Mouse (Mus musculus) small intestine, adult 2 months (tissue): ENCODE results near the gene Slc9a7. TPM values are rescaled to one million over a fixed set of nuclear protein-coding genes. Genes with fewer than 3 reads are reported as not detected.
A peak's percentile ranks its signal among the peaks of the same experiment; 100 is the strongest.

ENCODE experiments used
- H3K27ac ChIP-seq: fragments of 200-500 bp; 2 replicates; pipeline ENCODE4 v1.5.1; 2012; ENCODE audit warnings: low read depth, low read length, control low read depth, inconsistent platforms; ENCODE audit not compliant: insufficient read depth
- H3K27me3 ChIP-seq: fragments of 200-500 bp; 2 replicates; pipeline ENCODE4 v1.6.1; 2012; ENCODE audit warnings: mild to moderate bottlenecking, moderate library complexity, low read length, inconsistent platforms; ENCODE audit not compliant: control insufficient read depth, insufficient read depth
- H3K36me3 ChIP-seq: fragments of 200-500 bp; 2 replicates; pipeline ENCODE4 v1.6.1; 2012; ENCODE audit warnings: mild to moderate bottlenecking, low read length, control low read depth, inconsistent platforms; ENCODE audit not compliant: control insufficient read depth, insufficient read depth
- H3K4me1 ChIP-seq: fragments of 200-500 bp; 2 replicates; pipeline ENCODE4 v1.6.1; 2012; ENCODE audit warnings: low read length, inconsistent platforms, mixed read lengths; ENCODE audit not compliant: control insufficient read depth, insufficient read depth, insufficient read length
- H3K4me3 ChIP-seq: fragments of 200-500 bp; 2 replicates; pipeline ENCODE4 v1.5.1; 2012; ENCODE audit warnings: low read depth, mild to moderate bottlenecking, control low read depth, inconsistent platforms, low read length, moderate library complexity
- CTCF ChIP-seq: fragments of 200-500 bp; IDR thresholded peaks from 2 replicates; pipeline ENCODE4 v1.5.1; 2012; ENCODE audit warnings: low read depth, mild to moderate bottlenecking, control low read depth, inconsistent platforms, low read length, moderate library complexity, mixed read lengths; ENCODE audit not compliant: insufficient replicate concordance, insufficient read length; ENCODE audit errors: extremely low read depth
- POLR2A ChIP-seq: fragments of 200-500 bp; IDR thresholded peaks from 2 replicates; pipeline ENCODE4 v1.6.1; 2012; ENCODE audit warnings: low read depth, mild to moderate bottlenecking, control low read depth, inconsistent platforms, low read length, moderate library complexity
- WGBS: fragments of 180-500 bp; shearing (Covaris S2); methylation state at CpG from one replicate; pipeline ENCODE4 v1.1.7; 2018; 5-methylcytosine and 5-hydroxymethylcytosine counted together
- polyA plus RNA-seq: library from polyadenylated mRNA; depleted of rRNA; stranded (reverse); fragments of >200 nt; gene quantifications from 2 replicates; pipeline ENCODE4 v1.2.3, GENCODE M21; 2012; rRNA removed

Slc9a7 gene
- polyA plus RNA-seq, 1 experiment: 0.57 TPM

- no peak overlapping the region for H3K27ac ChIP-seq
- no peaks in the 10 kb centered on the region; the same call in 1 of the 2 replicates for H3K4me1 ChIP-seq
- H3K36me3 ChIP-seq: no peaks in the 10 kb centered on the region
- H3K27me3 ChIP-seq: 0 out of 2 replicates have a peak, but pooled peaks cover 2% of the 10 kb centered on the region
- TF ChIP-seq CTCF (no peak), POLR2A (no peak)
- 62% methylated on average over 3 of the region's 3 CpGs for WGBS
- no peak overlapping the region for H3K4me3 ChIP-seq
These were observed 229.7 kb downstream of the Slc9a7 start for GRCm38 (mm10) chrX:20061764-20062480.

GRCm38 (mm10) chrX:20060769-20061315, 230.8 kb downstream of the Slc9a7 start:
- Histone ChIP-seq H3K4me1 (no peaks in the 10 kb centered on the region; the same call in 1 of the 2 replicates), H3K4me3 (peak overlapping the region; percentile 61), H3K27me3 (0 out of 2 replicates have a peak, but pooled peaks cover 2% of the 10 kb centered on the region), H3K36me3 (no peaks in the 10 kb centered on the region), H3K27ac (no peak overlapping the region)
- TF ChIP-seq CTCF: no peak
- no peak for TF ChIP-seq POLR2A
- 17% methylated on average over 47 of the region's 47 CpGs for WGBS

- H3K4me3 ChIP-seq: peak overlapping the region; percentile 61
- H3K4me1 ChIP-seq: no peaks in the 10 kb centered on the region; the same call in 1 of the 2 replicates
- no peaks in the 10 kb centered on the region for H3K36me3 ChIP-seq
- TF ChIP-seq CTCF (no peak), POLR2A (no peak)
- 14% methylated on average over 65 of the region's 65 CpGs for WGBS
- no peak overlapping the region for H3K27ac ChIP-seq
- H3K27me3 ChIP-seq: 0 out of 2 replicates have a peak, but pooled peaks cover 2% of the 10 kb centered on the region
These were observed 231.4 kb downstream of the Slc9a7 start for GRCm38 (mm10) chrX:20060096-20060768.

- TF ChIP-seq CTCF (no peak), POLR2A (no peak; the same call in 1 of the 2 replicates)
- WGBS: 9% methylated on average over 40 of the region's 40 CpGs
- H3K4me3 ChIP-seq: peak within 1 kb of the TSS; percentile 61
- 0 out of 2 replicates have a peak, but pooled peaks cover 2% of the 10 kb centered on the region for H3K27me3 ChIP-seq
- no peaks in the 10 kb centered on the region; the same call in 1 of the 2 replicates for H3K4me1 ChIP-seq
- H3K36me3 ChIP-seq: no peaks in the 10 kb centered on the region
- no peak within 1 kb of the TSS for H3K27ac ChIP-seq
These were observed 232.1 kb downstream of the Slc9a7 start, which contains the start of gene Chst7 for GRCm38 (mm10) chrX:20059381-20059971. Chst7 (plus strand) TSS chrX:20059560.

Other genes with a start within 250 kb of the Slc9a7 start
- gene Chst7, start 232.2 kb downstream of the Slc9a7 start, polyA plus RNA-seq: 1.5 and 1.6 TPM in 2 replicates
- gene Rp2, start 72.7 kb upstream of the Slc9a7 start, polyA plus RNA-seq: 2.1 and 4.8 TPM in 2 replicates
- gene Jade3, start 133.9 kb upstream of the Slc9a7 start, polyA plus RNA-seq: 0.11 and 0.32 TPM in 2 replicates